Mouse (Mus musculus): ENCODE results near the gene Hist1h2an. TPM values are rescaled to one million over a fixed set of nuclear protein-coding genes. Genes with fewer than 3 reads are reported as not detected.
"Not testable (repeated sequence)": the region's sequence is repeated elsewhere in the genome, so short reads cannot be mapped to it uniquely, and the experiment has no call there.

Gene Hist1h2an
- 4.5 TPM for polyA plus RNA-seq (2021)

GRCm38 (mm10) chr13:21786899-21787629, at the start of gene Hist1h2an, which contains the start of gene Hist1h2bp:
TSS of gene Hist1h2an (minus strand) at chr13:21787218.
TSS of gene Hist1h2bp (plus strand) at chr13:21787461.
- peak; percentile 99 for DNase-seq (ENCODE audit: low read depth, low spot score)
- H3K27me3 ChIP-seq, CTCF ChIA-PET: not testable (repeated sequence)
- POLR2A ChIA-PET, result interaction anchor here (1.1 kb wide), 1 partner anchor 1754 kb away, joined by 3 read pairs; no protein-coding TSS in a partner anchor
- in situ Hi-C loops (cut with MboI; ENCODE audit: low pct_unique_long_range_greater_than_20kb), result loop anchor here (25.0 kb wide), 1 partner anchor 1975 kb away; the partner anchor contains the start of genes Hist1h1a, Hist1h2ab, Hist1h3a and Hist1h3b
- peak; percentile 91 for ATAC-seq

GRCm38 (mm10) chr13:21833461-21833860, 46.4 kb upstream of the Hist1h2an start, which contains the start of the genes Hist1h2ap and Hist1h2br:
TSS of gene Hist1h2ap (minus strand) at chr13:21833507.
TSS of gene Hist1h2br (plus strand) at chr13:21833743.
- H3K27me3 ChIP-seq; in situ Hi-C loops (cut with MboI; ENCODE audit: low pct_unique_long_range_greater_than_20kb); CTCF ChIA-PET; DNase-seq (ENCODE audit: low read depth, low spot score); POLR2A ChIA-PET: not testable (repeated sequence)
- ATAC-seq, result peak; percentile 94

- ATAC-seq, result peak; percentile 44
- POLR2A ChIA-PET; DNase-seq (ENCODE audit: low read depth, low spot score); CTCF ChIA-PET; H3K27me3 ChIP-seq; in situ Hi-C loops (cut with MboI; ENCODE audit: low pct_unique_long_range_greater_than_20kb): not testable (repeated sequence)
Observed at GRCm38 (mm10) chr13:21831418-21832394, 44.7 kb upstream of the Hist1h2an start, which contains the start of gene Hist1h4n. TSS of gene Hist1h4n (minus strand) at chr13:21832196.

- POLR2A ChIA-PET, result no interaction called here
- in situ Hi-C loops (cut with MboI; ENCODE audit: low pct_unique_long_range_greater_than_20kb), result no loop called here
- CTCF ChIA-PET, result no interaction called here
- no peak for DNase-seq (ENCODE audit: low read depth, low spot score)
- no peak for ATAC-seq
- no peak for TF ChIP-seq CTCF (IDR thresholded peaks at IDR 0.05)
- no peaks in the 10 kb centered on the region for H3K27me3 ChIP-seq
Observed at GRCm38 (mm10) chr13:21830344-21830743, 43.3 kb upstream of the Hist1h2an start.

- ChIA-PET POLR2A (no interaction called here), CTCF (no interaction called here)
- no peaks in the 10 kb centered on the region for H3K27me3 ChIP-seq
- in situ Hi-C loops (cut with MboI; ENCODE audit: low pct_unique_long_range_greater_than_20kb), result no loop called here
- ATAC-seq, result no peak
- DNase-seq (ENCODE audit: low read depth, low spot score), result no peak
- no peak for TF ChIP-seq CTCF (IDR thresholded peaks at IDR 0.05)
Observed at GRCm38 (mm10) chr13:21828511-21828910, 41.5 kb upstream of the Hist1h2an start.

GRCm38 (mm10) chr13:21820082-21820890, 33.3 kb upstream of the Hist1h2an start:
- in situ Hi-C loops (cut with MboI; ENCODE audit: low pct_unique_long_range_greater_than_20kb); CTCF ChIA-PET; H3K27me3 ChIP-seq; DNase-seq (ENCODE audit: low read depth, low spot score); POLR2A ChIA-PET; ATAC-seq: not testable (repeated sequence)

- DNase-seq (ENCODE audit: low read depth, low spot score); ATAC-seq; in situ Hi-C loops (cut with MboI; ENCODE audit: low pct_unique_long_range_greater_than_20kb); H3K27me3 ChIP-seq; POLR2A ChIA-PET; CTCF ChIA-PET: not testable (repeated sequence)
Observed at GRCm38 (mm10) chr13:21812092-21812491, 25.1 kb upstream of the Hist1h2an start.

- POLR2A ChIA-PET; ATAC-seq; H3K27me3 ChIP-seq; in situ Hi-C loops (cut with MboI; ENCODE audit: low pct_unique_long_range_greater_than_20kb); CTCF ChIA-PET; DNase-seq (ENCODE audit: low read depth, low spot score): not testable (repeated sequence)
Observed at GRCm38 (mm10) chr13:21811539-21811938, 24.5 kb upstream of the Hist1h2an start, which contains the start of gene Hist1h4m. TSS of gene Hist1h4m (plus strand) at chr13:21811746.

- in situ Hi-C loops (cut with MboI; ENCODE audit: low pct_unique_long_range_greater_than_20kb); ATAC-seq; H3K27me3 ChIP-seq; DNase-seq (ENCODE audit: low read depth, low spot score); POLR2A ChIA-PET; CTCF ChIA-PET: not testable (repeated sequence)
Observed at GRCm38 (mm10) chr13:21811074-21811473, 24.1 kb upstream of the Hist1h2an start.

GRCm38 (mm10) chr13:21810073-21810472, 23.1 kb upstream of the Hist1h2an start, which contains the start of the genes Hist1h2bq and Hist1h2ao:
TSS of gene Hist1h2bq (minus strand) at chr13:21810197.
TSS of gene Hist1h2ao (plus strand) at chr13:21810465.
- peak; percentile 97 for ATAC-seq
- CTCF ChIA-PET; POLR2A ChIA-PET; DNase-seq (ENCODE audit: low read depth, low spot score); H3K27me3 ChIP-seq; in situ Hi-C loops (cut with MboI; ENCODE audit: low pct_unique_long_range_greater_than_20kb): not testable (repeated sequence)

- in situ Hi-C loops (cut with MboI; ENCODE audit: low pct_unique_long_range_greater_than_20kb), result not testable (repeated sequence)
Observed at GRCm38 (mm10) chr13:21803058-21803457, 16.0 kb upstream of the Hist1h2an start.

GRCm38 (mm10) chr13:21797163-21797562, 10.1 kb upstream of the Hist1h2an start:
- peak; percentile 26 for ATAC-seq
- POLR2A ChIA-PET; DNase-seq (ENCODE audit: low read depth, low spot score); CTCF ChIA-PET; H3K27me3 ChIP-seq: not testable (repeated sequence)
- in situ Hi-C loops (cut with MboI; ENCODE audit: low pct_unique_long_range_greater_than_20kb), result loop anchor here (25.0 kb wide), 1 partner anchor 1965 kb away; the partner anchor contains the start of genes Hist1h1a, Hist1h2ab, Hist1h3a and Hist1h3b

More at GRCm38 (mm10) chr13:21803058-21803457, 16.0 kb upstream of the Hist1h2an start:
- peak; percentile 78 for ATAC-seq
- DNase-seq (ENCODE audit: low read depth, low spot score); CTCF ChIA-PET; H3K27me3 ChIP-seq; POLR2A ChIA-PET: not testable (repeated sequence)

Measured in Patski (cell line).